ENCODE assay signal across 23 mouse cellular contexts in genomic region chr15:77894926-77895325, GRCm38 (mm10). TPM values are rescaled to one million over a fixed set of nuclear protein-coding genes. Genes with fewer than 3 reads are reported as not detected.
DNase-seq lines count a peak whose midpoint lies in the region; ATAC-seq and TF ChIP-seq lines count a peak whose summit lies in the region.
"Had no signal": no experiment of that assay in that cellular context is flagged by ENCODE, and none has a peak within 500 bp of the region (broad histone marks: within the 10 kb centered on the region; RNA-seq: fewer than 3 reads in every experiment).

No protein-coding gene starts in this region.

- peak overlapping the region; percentile 65 for H3K27ac ChIP-seq in gastrocnemius, adult 2 months
- peak overlapping the region; percentile 2; the same call in 1 of the 2 replicates for H3K27ac ChIP-seq in thymus, adult 2 months (ENCODE audit: control insufficient read depth, insufficient read depth, low read length)
- no peak overlapping the region for H3K27ac ChIP-seq in liver, embryonic 15.5 days (replicated peaks)
- H3K27ac ChIP-seq in midbrain, postnatal 0 days (ENCODE audit: low read depth, low read length): no peak overlapping the region
- H3K27ac ChIP-seq: left cerebral cortex, adult 2 months; limb, embryonic 12.5 days; neural tube, embryonic 15.5 days; stomach, embryonic 15.5 days had no signal

- no peak overlapping the region for H3K9ac ChIP-seq in liver, embryonic 15.5 days
- H3K9ac ChIP-seq in midbrain, postnatal 0 days (replicated peaks; ENCODE audit: low read length, poor library complexity, severe bottlenecking): no peak overlapping the region
- H3K9ac ChIP-seq: forebrain, postnatal 0 days; limb, embryonic 12.5 days; neural tube, embryonic 15.5 days; stomach, embryonic 15.5 days had no signal

- H3K27me3 ChIP-seq in thymus, adult 2 months (ENCODE audit: control insufficient read depth, insufficient read depth, low read length): no peaks in the 10 kb centered on the region
- H3K27me3 ChIP-seq in liver, embryonic 15.5 days: no peaks in the 10 kb centered on the region; the same call in 1 of the 2 replicates
- H3K27me3 ChIP-seq in midbrain, postnatal 0 days (ENCODE audit: insufficient read depth, low read length): no peaks in the 10 kb centered on the region
- H3K27me3 ChIP-seq: limb, embryonic 12.5 days; megakaryocyte, embryonic 14.5 days; neural tube, embryonic 15.5 days; stomach, embryonic 15.5 days had no signal

- no peak for ATAC-seq in liver, embryonic 15.5 days (ENCODE audit: insufficient read depth)
- ATAC-seq in midbrain, postnatal 0 days (ENCODE audit: low FRiP score): no peak
- ATAC-seq: forebrain, postnatal 0 days; hindbrain, embryonic 16.5 days had no signal

- no peak overlapping the region for H3K4me3 ChIP-seq in gastrocnemius, adult 2 months
- no peak overlapping the region for H3K4me3 ChIP-seq in thymus, adult 2 months (ENCODE audit: control insufficient read depth, insufficient read depth, low read length)
- no peak overlapping the region for H3K4me3 ChIP-seq in liver, embryonic 15.5 days (replicated peaks)
- no peak overlapping the region for H3K4me3 ChIP-seq in midbrain, postnatal 0 days (ENCODE audit: low read depth, low read length)
- H3K4me3 ChIP-seq: erythroblast, embryonic 14.5 days; left cerebral cortex, adult 2 months; limb, embryonic 12.5 days; megakaryocyte, embryonic 14.5 days; neural tube, embryonic 15.5 days; stomach, embryonic 15.5 days had no signal

- no peak for TF ChIP-seq CTCF in gastrocnemius, adult 2 months (IDR thresholded peaks at IDR 0.05)
- TF ChIP-seq CTCF in thymus, adult 2 months (IDR thresholded peaks at IDR 0.05; ENCODE audit: borderline replicate concordance, control insufficient read depth, extremely low read depth, insufficient read depth, low read length, poor library complexity): no peak
- TF ChIP-seq CTCF in midbrain, postnatal 0 days (IDR thresholded peaks at IDR 0.05): no peak

- WGBS in thymus, adult 2 months: 80% methylated on average over 13 of the region's 14 CpGs
- WGBS in liver, embryonic 15.5 days (ENCODE audit: insufficient replicate concordance): 66% methylated on average over 13 of the region's 14 CpGs
- WGBS in midbrain, postnatal 0 days: 86% methylated on average over 13 of the region's 14 CpGs

- H3K9me3 ChIP-seq in liver, embryonic 15.5 days (replicated peaks): no peaks in the 10 kb centered on the region
- no peaks in the 10 kb centered on the region for H3K9me3 ChIP-seq in midbrain, postnatal 0 days (ENCODE audit: low read length)
- H3K9me3 ChIP-seq: G1E; limb, embryonic 12.5 days; megakaryocyte, embryonic 14.5 days; neural tube, embryonic 15.5 days; stomach, embryonic 15.5 days had no signal

- intact Hi-C loops in gastrocnemius, adult 2 months (cut with DNase I): no loop called here
- intact Hi-C loops in gastrocnemius, postnatal 36 days (cut with DNase I): loop anchor here (5.0 kb wide), 1 partner anchor 43 kb away; no protein-coding TSS in a partner anchor

- H3K36me3 ChIP-seq in thymus, adult 2 months (ENCODE audit: control insufficient read depth, insufficient read depth, low read length): no peaks in the 10 kb centered on the region
- no peaks in the 10 kb centered on the region for H3K36me3 ChIP-seq in liver, embryonic 15.5 days (replicated peaks)
- H3K36me3 ChIP-seq in midbrain, postnatal 0 days (ENCODE audit: insufficient read depth, low read length): no peaks in the 10 kb centered on the region
- H3K36me3 ChIP-seq: G1E; limb, embryonic 12.5 days; neural tube, embryonic 15.5 days; stomach, embryonic 15.5 days had no signal

- DNase-seq in gastrocnemius, adult 2 months: no peak
- no peak for DNase-seq in gastrocnemius, postnatal 36 days
- DNase-seq in thymus, adult 2 months: no peak
- no peak for DNase-seq in thymus, postnatal 25 days
- DNase-seq in layer of hippocampus, adult 9-10 months (ENCODE audit: low spot score): no peak
- DNase-seq in midbrain, postnatal 0 days (ENCODE audit: low spot score): no peak
- DNase-seq: adrenal gland, postnatal 10 days; cerebellum, adult 9-10 months; embryo, embryonic 11 days; forebrain, postnatal 0 days; gastrocnemius, postnatal 10 days; heart, postnatal 14 days; retina, postnatal 1 day; thymus, postnatal 14 days had no signal

- peaks cover 7% of the 10 kb centered on the region for H3K4me1 ChIP-seq in thymus, adult 2 months (replicated peaks; ENCODE audit: control insufficient read depth, insufficient read depth, low read length)
- no peaks in the 10 kb centered on the region; the same call in none of the 2 replicates for H3K4me1 ChIP-seq in liver, embryonic 15.5 days (replicated peaks)
- H3K4me1 ChIP-seq in midbrain, postnatal 0 days (ENCODE audit: insufficient read depth, low read length): no peaks in the 10 kb centered on the region
- H3K4me1 ChIP-seq: neural tube, embryonic 15.5 days had no signal

- H3K4me2 ChIP-seq in liver, embryonic 15.5 days: peak overlapping the region; percentile 35
- H3K4me2 ChIP-seq in midbrain, postnatal 0 days (ENCODE audit: low read depth, low read length, poor library complexity, severe bottlenecking): no peak overlapping the region
- H3K4me2 ChIP-seq: limb, embryonic 12.5 days; neural tube, embryonic 15.5 days; stomach, embryonic 15.5 days had no signal

- TF ChIP-seq POLR2A in thymus, adult 2 months (IDR thresholded peaks at IDR 0.05; ENCODE audit: control insufficient read depth, extremely low read depth, insufficient read depth, low read length, poor library complexity): no peak

RNA-seq across cellular contexts. Expression of gene Txn2, which starts 33.9 kb away (rescaled TPM):
- total RNA-seq in gastrocnemius, adult 2 months (2021): 100 to 1,000 TPM; 189 to 247 TPM
- total RNA-seq in gastrocnemius, postnatal 36 days (2021): 100 to 1,000 TPM; 207 to 218 TPM
- polyA plus RNA-seq in thymus, adult 2 months (2012; rRNA removed): 249 and 253 TPM in 2 replicates
- 185 and 208 TPM in 2 replicates for polyA plus RNA-seq in liver, embryonic 15.5 days (2015; fragmentation: Nextera tagmentation; extraction: Ambion mirVana)
- total RNA-seq in midbrain, postnatal 0 days (2014; rRNA removed): 39.6 and 39.9 TPM in 2 replicates
- polyA plus RNA-seq in midbrain, postnatal 0 days (2015; fragmentation: Nextera tagmentation; extraction: Ambion mirVana): 182 and 194 TPM in 2 replicates

RNA-seq across cellular contexts. Expression of gene Myh9, which starts 53.0 kb away (rescaled TPM):
- total RNA-seq in gastrocnemius, adult 2 months (2021): 10 to 100 TPM; 37.4 to 57.4 TPM
- total RNA-seq in gastrocnemius, postnatal 36 days (2021): 10 to 100 TPM; 48.4 to 49.1 TPM
- polyA plus RNA-seq in thymus, adult 2 months (2012; rRNA removed): 167 and 193 TPM in 2 replicates
- polyA plus RNA-seq in liver, embryonic 15.5 days (2015; fragmentation: Nextera tagmentation; extraction: Ambion mirVana): 19.5 and 20.3 TPM in 2 replicates
- total RNA-seq in midbrain, postnatal 0 days (2014; rRNA removed): 26.9 and 30.8 TPM in 2 replicates
- 6.4 and 8.2 TPM in 2 replicates for polyA plus RNA-seq in midbrain, postnatal 0 days (2015; fragmentation: Nextera tagmentation; extraction: Ambion mirVana)

Comparison
In these comparisons a context has a peak if more than half of its experiments do, and no peak if none do; other contexts are left out.
1. H3K27ac ChIP-seq: peak in gastrocnemius, adult 2 months (single experiment) and thymus, adult 2 months (single experiment); none in liver, embryonic 15.5 days (single experiment) and midbrain, postnatal 0 days (single experiment).